Mouse (Mus musculus) erythroblast, embryonic 14.5 days (primary cell): Measurements from ENCODE around the gene Ikzf3. TPM values are rescaled to one million over a fixed set of nuclear protein-coding genes. Genes with fewer than 3 reads are reported as not detected.

Source experiments
- H3K27me3 ChIP-seq: 2 replicates; pipeline ENCODE4 v1.6.1; 2012; ENCODE audit warnings: inconsistent platforms; ENCODE audit not compliant: control insufficient read depth
- H3K36me3 ChIP-seq: 2 replicates; pipeline ENCODE4 v1.6.1; 2012; ENCODE audit warnings: mild to moderate bottlenecking, inconsistent platforms; ENCODE audit not compliant: control insufficient read depth
- H3K4me1 ChIP-seq: 2 replicates; pipeline ENCODE4 v1.6.1; 2012; ENCODE audit warnings: inconsistent platforms; ENCODE audit not compliant: control insufficient read depth
- H3K4me3 ChIP-seq: replicated peaks from 2 replicates; pipeline ENCODE3; 2012; ENCODE audit warnings: moderate library complexity, mild to moderate bottlenecking, inconsistent platforms
- H3K9me3 ChIP-seq: 2 replicates; pipeline ENCODE4 v1.6.1; 2012; ENCODE audit warnings: low read length, inconsistent platforms, mixed read lengths; ENCODE audit not compliant: control insufficient read depth
- GATA1 ChIP-seq: IDR thresholded peaks from 2 replicates; pipeline ENCODE4 v1.6.1; 2012; ENCODE audit warnings: low read length, inconsistent platforms, mixed read lengths
- TAL1 ChIP-seq: IDR thresholded peaks from 3 replicates; pipeline ENCODE4 v1.6.1; 2012; ENCODE audit warnings: low read length, inconsistent platforms, mixed read lengths
- polyA plus RNA-seq: library from polyadenylated mRNA; stranded (reverse); fragments of >175 nt; gene quantifications from 2 replicates; pipeline ENCODE4 v1.2.3, GENCODE M21; 2012

Ikzf3 gene
- polyA plus RNA-seq, 1 experiment: not detected

- Histone ChIP-seq H3K4me3 (no peak overlapping the region), H3K36me3 (no peaks in the 10 kb centered on the region), H3K27me3 (no peaks in the 10 kb centered on the region; the same call in 1 of the 2 replicates), H3K4me1 (no peaks in the 10 kb centered on the region), H3K9me3 (no peaks in the 10 kb centered on the region)
- no peak for TF ChIP-seq TAL1
- no peak for TF ChIP-seq GATA1
Observed at GRCm38 (mm10) chr11:98482067-98482466, 63.8 kb downstream of the Ikzf3 start.

DNA sequence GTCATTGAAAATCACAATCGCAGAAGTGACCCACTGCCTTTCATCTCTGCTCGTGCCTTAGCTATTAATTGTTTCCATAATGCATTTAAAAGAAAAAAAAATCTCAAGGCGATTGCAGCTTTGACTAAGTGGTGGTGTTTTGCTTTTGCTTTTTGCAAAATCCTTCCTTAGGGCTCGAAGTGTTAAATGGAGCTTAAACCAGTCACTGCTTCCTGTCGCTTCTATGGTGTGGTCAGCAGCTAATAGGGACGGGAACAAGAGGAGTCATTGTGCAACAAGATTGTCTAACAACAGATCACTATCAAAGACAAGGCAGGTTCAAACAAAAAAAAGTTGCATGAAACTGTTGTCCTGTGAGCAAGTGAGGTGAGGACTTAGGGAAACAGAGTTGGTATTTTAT, 64.6 kb downstream of the Ikzf3 start:
- Histone ChIP-seq H3K27me3 (no peaks in the 10 kb centered on the region; the same call in 1 of the 2 replicates), H3K36me3 (no peaks in the 10 kb centered on the region), H3K4me1 (no peaks in the 10 kb centered on the region), H3K9me3 (no peaks in the 10 kb centered on the region), H3K4me3 (no peak overlapping the region)
- TF ChIP-seq TAL1 (no peak), GATA1 (no peak)

DNA sequence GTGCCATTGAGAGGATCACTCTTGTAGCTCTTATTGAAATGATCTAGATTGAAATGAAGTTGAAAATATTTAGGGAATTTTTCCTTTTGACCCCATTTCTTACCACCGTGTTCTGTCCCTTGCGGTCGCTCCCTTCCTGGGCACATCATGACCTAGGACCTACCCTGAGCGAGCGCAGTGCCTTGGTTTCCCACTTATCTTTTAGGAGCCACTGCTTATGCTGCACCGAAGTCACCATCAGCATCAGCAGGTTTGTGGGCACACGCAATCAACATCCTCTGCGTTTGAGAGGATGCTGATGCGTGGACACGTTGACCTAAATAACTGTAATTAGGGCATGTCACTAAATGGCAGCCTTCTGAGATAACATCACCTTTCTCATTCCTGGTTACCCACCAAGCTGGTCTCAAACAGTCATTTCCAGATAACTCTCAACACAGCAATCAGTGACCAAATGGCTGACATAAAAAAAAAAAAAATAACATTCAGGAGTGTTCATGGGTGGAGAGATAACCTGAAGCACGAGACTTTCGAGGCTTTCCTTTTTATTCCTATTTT, 65.8 kb downstream of the Ikzf3 start:
- Histone ChIP-seq H3K4me1 (no peaks in the 10 kb centered on the region), H3K9me3 (no peaks in the 10 kb centered on the region), H3K36me3 (no peaks in the 10 kb centered on the region), H3K4me3 (no peak overlapping the region), H3K27me3 (no peaks in the 10 kb centered on the region)
- TF ChIP-seq TAL1 (no peak), GATA1 (no peak)

DNA sequence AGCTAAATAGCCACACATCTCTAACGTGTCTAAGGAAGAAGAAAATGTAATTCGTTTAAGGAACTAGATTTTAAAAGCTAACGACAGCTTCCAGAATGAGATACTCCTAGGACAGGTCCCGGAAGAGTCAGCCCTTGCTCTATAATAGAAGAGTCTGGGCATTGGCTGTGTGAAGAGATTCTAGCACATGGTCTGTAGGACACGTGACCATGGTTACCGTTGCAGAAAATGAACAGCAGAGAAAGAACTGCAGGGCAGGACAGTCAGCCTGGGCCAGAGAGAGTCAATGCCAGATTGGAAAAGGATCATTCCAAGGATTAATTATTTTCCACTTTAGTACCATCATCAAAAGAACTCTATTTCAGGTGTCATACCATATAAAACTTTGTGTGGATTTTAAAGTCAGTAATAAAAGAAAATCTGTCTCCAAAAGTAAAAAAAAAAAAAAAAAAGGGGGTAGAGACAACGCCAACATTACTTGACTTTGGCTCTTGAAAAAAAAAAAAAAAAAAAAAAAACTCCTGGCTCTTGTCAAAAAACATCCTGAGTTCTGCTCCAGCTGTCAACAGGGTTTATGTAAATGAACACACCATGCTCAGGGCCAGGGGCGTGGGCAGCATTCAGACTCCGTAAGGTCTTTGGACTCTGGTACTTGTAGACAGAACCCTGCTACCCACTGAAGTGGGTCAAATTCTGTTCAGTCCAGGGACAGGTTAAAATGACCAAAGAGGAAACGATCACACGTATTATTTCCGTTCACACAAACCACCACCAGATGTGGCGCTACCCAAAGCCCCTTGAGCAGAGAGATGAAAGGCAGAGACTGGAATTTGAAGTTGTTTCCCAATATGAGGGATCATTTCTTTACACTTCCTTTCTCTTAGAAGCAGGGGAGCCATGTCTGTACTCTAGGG, 66.5 kb downstream of the Ikzf3 start:
- TF ChIP-seq TAL1: no peak
- TF ChIP-seq GATA1: no peak
- H3K27me3 ChIP-seq: no peaks in the 10 kb centered on the region
- no peaks in the 10 kb centered on the region for H3K36me3 ChIP-seq
- no peaks in the 10 kb centered on the region for H3K9me3 ChIP-seq
- no peaks in the 10 kb centered on the region for H3K4me1 ChIP-seq
- no peak overlapping the region for H3K4me3 ChIP-seq

- Histone ChIP-seq H3K9me3 (no peaks in the 10 kb centered on the region), H3K27me3 (no peaks in the 10 kb centered on the region), H3K36me3 (no peaks in the 10 kb centered on the region), H3K4me3 (no peak overlapping the region), H3K4me1 (no peaks in the 10 kb centered on the region)
- TF ChIP-seq GATA1 (no peak), TAL1 (no peak)
Observed at GRCm38 (mm10) chr11:98477011-98477701, 68.7 kb downstream of the Ikzf3 start.

GRCm38 (mm10) chr11:98476434-98476807, 69.4 kb downstream of the Ikzf3 start:
- Histone ChIP-seq H3K4me1 (no peaks in the 10 kb centered on the region), H3K36me3 (no peaks in the 10 kb centered on the region), H3K4me3 (no peak overlapping the region), H3K27me3 (no peaks in the 10 kb centered on the region), H3K9me3 (no peaks in the 10 kb centered on the region)
- TF ChIP-seq GATA1 (no peak), TAL1 (no peak)

- Histone ChIP-seq H3K27me3 (0 out of 2 replicates have a peak, but pooled peaks cover 3% of the 10 kb centered on the region), H3K9me3 (no peaks in the 10 kb centered on the region), H3K4me1 (no peaks in the 10 kb centered on the region), H3K36me3 (no peaks in the 10 kb centered on the region), H3K4me3 (no peak overlapping the region)
- TF ChIP-seq GATA1: no peak
- TF ChIP-seq TAL1: no peak
Observed at GRCm38 (mm10) chr11:98475630-98476433, 70.0 kb downstream of the Ikzf3 start.

GRCm38 (mm10) chr11:98474967-98475366, 70.9 kb downstream of the Ikzf3 start:
- 0 out of 2 replicates have a peak, but pooled peaks cover 4% of the 10 kb centered on the region for H3K27me3 ChIP-seq
- H3K9me3 ChIP-seq: no peaks in the 10 kb centered on the region
- H3K4me3 ChIP-seq: no peak overlapping the region

More at GRCm38 (mm10) chr11:98474967-98475366, 70.9 kb downstream of the Ikzf3 start:
- TF ChIP-seq GATA1 (no peak), TAL1 (no peak)
- H3K4me1 ChIP-seq: no peaks in the 10 kb centered on the region
- H3K36me3 ChIP-seq: no peaks in the 10 kb centered on the region
